Mouse (Mus musculus) bone marrow, adult 2 months (tissue): ENCODE results near the gene Olfr954. TPM values are rescaled to one million over a fixed set of nuclear protein-coding genes. Genes with fewer than 3 reads are reported as not detected.

ENCODE experiments used
- H3K27ac ChIP-seq: fragments of 200-500 bp; 2 replicates; pipeline ENCODE4 v1.5.1; 2012; ENCODE audit warnings: low read depth, mild to moderate bottlenecking, control low read depth, inconsistent platforms, low read length; ENCODE audit not compliant: control insufficient read depth, poor library complexity, insufficient read depth
- H3K4me1 ChIP-seq: fragments of 200-500 bp; 2 replicates; pipeline ENCODE4 v1.6.1; 2011; ENCODE audit warnings: low read length; ENCODE audit not compliant: control insufficient read depth, insufficient read depth
- H3K4me3 ChIP-seq: fragments of 200-500 bp; replicated peaks from 2 replicates; pipeline ENCODE3; 2011; ENCODE audit warnings: mild to moderate bottlenecking, low read depth, low read length, control low read depth; ENCODE audit not compliant: control insufficient read depth
- CTCF ChIP-seq: fragments of 200-500 bp; IDR thresholded peaks from 2 replicates; pipeline ENCODE4 v1.5.1; 2011; ENCODE audit warnings: low read length, control low read depth; ENCODE audit not compliant: control insufficient read depth, insufficient read depth
- POLR2A ChIP-seq: fragments of 200-500 bp; IDR thresholded peaks from 2 replicates; pipeline ENCODE4 v1.6.1; 2011; ENCODE audit warnings: low read depth, mild to moderate bottlenecking, control low read depth, low read length, borderline replicate concordance; ENCODE audit not compliant: control insufficient read depth
- WGBS: fragments of 180-500 bp; shearing (Covaris S2); methylation state at CpG from one replicate; pipeline ENCODE4 v1.1.7; 2018; 5-methylcytosine and 5-hydroxymethylcytosine counted together
- polyA plus RNA-seq: library from polyadenylated mRNA; stranded (reverse); fragments of >200 nt; gene quantifications from 2 replicates; pipeline ENCODE4 v1.2.4, GENCODE M21; 2011; ENCODE audit warnings: low replicate concordance; ENCODE audit not compliant: missing spikeins, insufficient read depth, insufficient read length

Gene Olfr954
- not detected in 2 replicates for polyA plus RNA-seq

DNA sequence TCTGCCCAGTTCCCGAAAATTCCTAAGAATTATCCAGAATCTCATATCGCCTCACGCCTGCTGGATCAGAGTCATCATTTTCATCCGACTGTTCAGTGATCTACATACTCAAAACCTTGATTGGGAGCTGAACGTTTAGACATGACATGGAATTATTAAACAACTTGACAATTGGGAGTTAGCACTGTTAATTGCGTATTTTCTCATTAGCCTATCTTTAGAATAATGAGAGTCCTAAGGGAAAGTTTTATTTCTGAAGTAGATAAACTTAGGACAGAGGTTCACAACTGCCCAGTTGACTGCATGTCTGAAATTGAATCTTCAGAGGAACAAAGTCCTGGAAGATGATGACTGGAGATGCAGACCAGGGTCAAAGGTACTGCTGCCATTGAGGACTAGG lies at the start of gene Olfr954:
Gene Olfr954 (plus strand): TSS at position 301 of the 400 bp plus-strand sequence.
- no peak within 1 kb of the TSS for H3K4me3 ChIP-seq
- whole genome bisulfite sequencing, result 78% methylated on average over 6 of the region's 6 CpGs
- no peak for TF ChIP-seq POLR2A
- TF ChIP-seq CTCF, result no peak
- no peak within 1 kb of the TSS for H3K27ac ChIP-seq
- no peaks in the 10 kb centered on the region for H3K4me1 ChIP-seq

DNA sequence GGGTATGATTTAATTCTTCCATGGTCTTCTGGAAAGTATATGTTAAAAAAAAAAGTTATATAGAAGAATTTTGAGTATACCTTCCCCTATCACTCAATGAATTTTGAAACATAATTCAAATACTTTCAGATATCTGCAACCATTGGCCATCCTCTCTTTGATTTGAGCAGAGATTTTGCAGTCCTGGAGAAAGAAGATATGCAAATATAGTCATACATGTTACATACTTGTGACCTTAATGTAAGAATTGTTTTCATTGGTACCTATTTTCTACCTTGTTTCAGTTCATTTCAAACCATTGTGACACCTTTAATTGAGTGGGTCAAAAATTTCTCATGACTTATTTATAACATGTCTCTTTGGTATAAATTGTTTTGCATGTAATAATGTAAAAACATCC lies 29.5 kb upstream of the Olfr954 start, which contains the start of gene Olfr952:
Gene Olfr952 (minus strand): TSS at position 101 of the 400 bp plus-strand sequence.
- H3K4me3 ChIP-seq, result no peak within 1 kb of the TSS
- H3K27ac ChIP-seq, result no peak within 1 kb of the TSS
- H3K4me1 ChIP-seq, result no peaks in the 10 kb centered on the region
- TF ChIP-seq CTCF (no peak), POLR2A (no peak)

GRCm38 (mm10) chr9:39471844-39472243 lies 15.3 kb downstream of the Olfr954 start, which contains the start of gene Olfr955:
TSS of gene Olfr955 (minus strand) at chr9:39471944.
- WGBS, result 40% methylated on average over 1 of the region's 1 CpGs
- Histone ChIP-seq H3K27ac (no peak within 1 kb of the TSS), H3K4me3 (no peak within 1 kb of the TSS), H3K4me1 (no peaks in the 10 kb centered on the region)
- TF ChIP-seq CTCF, result no peak
- TF ChIP-seq POLR2A, result no peak

DNA sequence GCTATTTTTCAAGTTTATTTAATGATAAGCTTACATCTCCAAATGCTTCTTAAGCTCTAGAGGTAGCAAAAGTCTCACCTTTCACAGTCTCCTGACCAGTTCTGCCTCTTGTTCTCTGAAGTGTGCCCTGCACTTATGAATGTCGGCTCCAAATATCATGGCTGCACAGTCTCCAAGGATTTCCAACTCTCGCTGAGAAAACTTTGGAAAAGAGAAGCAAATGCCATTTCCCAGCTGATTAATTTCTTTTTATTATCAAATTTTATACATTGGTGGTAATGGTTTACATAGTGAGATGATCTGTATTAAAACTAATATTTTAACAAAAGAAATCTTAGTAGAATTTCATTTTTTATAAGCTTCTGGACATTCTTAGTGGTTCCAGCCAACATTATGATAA lies 37.4 kb downstream of the Olfr954 start, which contains the start of gene Olfr44:
Gene Olfr44 (minus strand): TSS at position 101 of the 400 bp plus-strand sequence.
- no peak for TF ChIP-seq CTCF
- TF ChIP-seq POLR2A, result no peak
- H3K27ac ChIP-seq, result no peak within 1 kb of the TSS
- H3K4me1 ChIP-seq, result no peaks in the 10 kb centered on the region
- no peak within 1 kb of the TSS for H3K4me3 ChIP-seq
- WGBS, result 72% methylated on average over 2 of the region's 2 CpGs

DNA sequence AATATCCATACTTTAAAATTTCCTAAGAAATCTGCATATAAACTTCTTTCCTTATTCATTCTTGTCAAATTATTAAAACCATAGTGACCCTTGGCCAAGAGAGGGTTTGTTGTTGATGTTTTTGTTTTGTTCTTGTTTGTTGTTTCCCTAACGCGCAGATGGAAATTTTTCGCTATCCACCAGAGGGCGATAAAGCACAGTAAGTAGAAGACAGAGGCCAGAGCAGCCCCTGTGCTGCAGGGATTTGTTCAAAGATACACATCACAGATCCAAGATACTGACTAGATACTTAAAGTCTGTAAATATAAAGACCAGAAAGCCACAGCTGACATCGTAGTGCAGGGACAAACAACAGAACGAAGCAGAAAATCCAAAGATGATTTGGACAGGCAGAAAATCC lies 52.5 kb downstream of the Olfr954 start:
- WGBS, result 10% methylated on average over 6 of the region's 6 CpGs
- H3K4me3 ChIP-seq, result no peak overlapping the region
- TF ChIP-seq CTCF (no peak), POLR2A (no peak)
- H3K4me1 ChIP-seq, result no peaks in the 10 kb centered on the region
- H3K27ac ChIP-seq, result no peak overlapping the region

DNA sequence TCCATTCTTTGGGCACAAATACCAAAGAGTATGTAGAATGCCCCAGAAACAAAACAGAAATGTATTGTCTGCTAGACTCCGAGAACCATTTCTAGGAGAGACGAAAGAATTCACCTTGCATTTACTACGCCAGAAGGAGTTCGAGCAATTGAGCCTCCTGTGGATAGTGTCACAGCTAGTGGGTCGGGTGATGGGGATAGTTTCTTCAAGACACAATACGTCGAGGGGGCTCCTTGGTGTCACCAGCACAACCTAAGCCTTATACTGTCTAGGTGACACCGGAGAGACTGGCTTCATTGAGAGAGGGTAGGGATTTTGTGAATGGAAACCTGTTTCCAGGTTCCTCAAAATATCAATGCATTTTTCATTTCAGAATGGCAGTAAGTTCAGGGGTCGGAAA lies 52.9 kb downstream of the Olfr954 start:
- WGBS, result 75% methylated on average over 9 of the region's 9 CpGs
- no peak for TF ChIP-seq CTCF
- no peak for TF ChIP-seq POLR2A
- Histone ChIP-seq H3K27ac (no peak overlapping the region), H3K4me1 (no peaks in the 10 kb centered on the region), H3K4me3 (no peak overlapping the region)

Other genes starting within 250 kb of the Olfr954 start
- not detected in 2 replicates for gene Olfr1537, start 206.7 kb upstream of the Olfr954 start, polyA plus RNA-seq
- not detected in 2 replicates for gene Olfr945, start 179.9 kb upstream of the Olfr954 start, polyA plus RNA-seq
- not detected in 2 replicates for gene Olfr948, start 130.7 kb upstream of the Olfr954 start, polyA plus RNA-seq
- 0.50 TPM in 1 of 2 replicates, not detected in the other for gene Olfr951, start 69.3 kb upstream of the Olfr954 start, polyA plus RNA-seq
- not detected in 2 replicates for gene Olfr952, start 29.6 kb upstream of the Olfr954 start, polyA plus RNA-seq
- gene Olfr955, start 15.2 kb downstream of the Olfr954 start, polyA plus RNA-seq, result not detected in 2 replicates
- not detected in 2 replicates for gene Olfr44, start 37.3 kb downstream of the Olfr954 start, polyA plus RNA-seq
- gene Olfr957, start 59.1 kb downstream of the Olfr954 start, polyA plus RNA-seq, result not detected in 2 replicates
- gene Olfr958, start 97.4 kb downstream of the Olfr954 start, polyA plus RNA-seq, result not detected in 2 replicates
- not detected in 2 replicates for gene Olfr959, start 118.9 kb downstream of the Olfr954 start, polyA plus RNA-seq
- gene AW551984, start 147.7 kb downstream of the Olfr954 start, polyA plus RNA-seq, result 0.35 TPM in 1 of 2 replicates, not detected in the other
- not detected in 2 replicates for gene Olfr148, start 154.0 kb downstream of the Olfr954 start, polyA plus RNA-seq
- gene Olfr960, start 164.7 kb downstream of the Olfr954 start, polyA plus RNA-seq, result not detected in 2 replicates
- gene Olfr961, start 188.4 kb downstream of the Olfr954 start, polyA plus RNA-seq, result not detected in 2 replicates
- not detected in 2 replicates for gene Olfr963, start 210.5 kb downstream of the Olfr954 start, polyA plus RNA-seq